Mouse (Mus musculus): ENCODE results near the gene Piezo1.

DNA sequence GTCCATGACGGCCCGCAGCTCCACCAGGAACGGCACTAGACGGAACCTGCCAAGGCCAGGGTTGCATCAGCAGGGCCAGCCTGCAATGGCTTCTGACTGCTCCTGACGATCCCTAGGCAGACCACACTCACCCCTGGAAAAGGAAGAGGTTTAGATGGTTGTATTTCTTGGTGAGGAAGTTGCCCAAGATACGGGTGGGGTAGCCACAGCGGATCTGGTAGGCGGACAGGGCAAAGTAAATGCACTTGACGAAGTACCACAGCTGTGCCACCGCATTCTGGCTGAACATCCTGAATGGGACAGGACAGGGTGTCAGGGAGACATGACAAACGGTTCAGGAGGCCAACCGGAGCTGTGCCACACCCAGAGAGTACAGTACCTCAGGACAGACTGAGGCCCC, 66.3 kb downstream of the Piezo1 start:
- TF ChIP-seq CTCF (conservative IDR thresholded peaks at IDR 0.05; ENCODE audit: low read length): no peak
- TF ChIP-seq POU5F1 (IDR thresholded peaks at IDR 0.05; ENCODE audit: borderline replicate concordance, low read length): no peak
- TF ChIP-seq NANOG (IDR thresholded peaks at IDR 0.05; ENCODE audit: borderline replicate concordance, low read length): no peak

All from E14TG2a.4 (cell line).